Mouse (Mus musculus) midbrain, postnatal 0 days (tissue): ENCODE data around the gene Dnm3. TPM values are rescaled to one million over a fixed set of nuclear protein-coding genes. Genes with fewer than 3 reads are reported as not detected.

Experiments
- ATAC-seq: fragments of 200-750 bp; cut with Nextera tagmentation; 2 replicates; pipeline ENCODE4 v1.8.0; 2017; ENCODE audit warnings: moderate number of reproducible peaks, mild to moderate bottlenecking, moderate TSS enrichment, moderate library complexity; ENCODE audit not compliant: low FRiP score
- DNase-seq: peaks from one replicate; pipeline ENCODE4 v3.0.0-alpha.2; 2015; ENCODE audit warnings: low spot score
- H3K27ac ChIP-seq: fragments of 300-500 bp; sonication (generic); 2 replicates; pipeline ENCODE4 v1.5.1; 2014; ENCODE audit warnings: low read depth, mild to moderate bottlenecking, low read length, mixed read lengths
- H3K27me3 ChIP-seq: fragments of 300-500 bp; sonication (generic); 2 replicates; pipeline ENCODE4 v1.6.1; 2014; ENCODE audit warnings: low read length, control low read depth, mixed read lengths; ENCODE audit not compliant: insufficient read depth
- H3K36me3 ChIP-seq: fragments of 300-500 bp; sonication (generic); 2 replicates; pipeline ENCODE4 v1.6.1; 2014; ENCODE audit warnings: low read length, control low read depth, mixed read lengths; ENCODE audit not compliant: insufficient read depth
- H3K4me1 ChIP-seq: fragments of 300-500 bp; sonication (generic); 2 replicates; pipeline ENCODE4 v1.6.1; 2014; ENCODE audit warnings: mild to moderate bottlenecking, control low read depth, antibody characterized with exemption, low read length, mixed read lengths; ENCODE audit not compliant: insufficient read depth
- H3K4me2 ChIP-seq: fragments of 300-500 bp; sonication (generic); 2 replicates; pipeline ENCODE4 v1.6.1; 2014; ENCODE audit warnings: low read depth, mild to moderate bottlenecking, low read length, mixed read lengths; ENCODE audit not compliant: poor library complexity, severe bottlenecking
- H3K4me3 ChIP-seq: fragments of 300-500 bp; sonication (generic); 2 replicates; pipeline ENCODE4 v1.5.1; 2014; ENCODE audit warnings: low read depth, mild to moderate bottlenecking, low read length, moderate library complexity
- H3K9ac ChIP-seq: fragments of 300-500 bp; sonication (generic); replicated peaks from 2 replicates; pipeline ENCODE4 v1.6.1; 2014; ENCODE audit warnings: mild to moderate bottlenecking, low read length, moderate library complexity, mixed read lengths; ENCODE audit not compliant: poor library complexity, severe bottlenecking
- H3K9me3 ChIP-seq: fragments of 300-500 bp; sonication (generic); 2 replicates; pipeline ENCODE4 v1.6.1; 2016; ENCODE audit warnings: low read length, control low read depth
- CTCF ChIP-seq: IDR thresholded peaks from 2 replicates; pipeline ENCODE4 v1.5.1; 2016; ENCODE audit warnings: antibody characterized with exemption, mild to moderate bottlenecking
- WGBS: fragments of 180-500 bp; shearing (Covaris S2); extraction: QIAGEN DNeasy Blood & Tissue Kit; methylation state at CpG from one replicate; pipeline ENCODE4 v1.1.7; 2014; 5-methylcytosine and 5-hydroxymethylcytosine counted together
- polyA plus RNA-seq: library from polyadenylated mRNA; unstranded; fragments of >200 nt; fragmentation: Nextera tagmentation; extraction: Ambion mirVana; gene quantifications from 2 replicates; pipeline ENCODE4 v1.2.1, GENCODE M21; 2015
- total RNA-seq: library from RNA; depleted of rRNA; stranded (reverse); fragments of >200 nt; gene quantifications from 2 replicates; pipeline ENCODE4 v1.2.3, GENCODE M21; 2014

Gene Dnm3
- total and polyA plus RNA-seq, 2 experiments from 2014 or later: 67.0 to 88.5 TPM

DNA sequence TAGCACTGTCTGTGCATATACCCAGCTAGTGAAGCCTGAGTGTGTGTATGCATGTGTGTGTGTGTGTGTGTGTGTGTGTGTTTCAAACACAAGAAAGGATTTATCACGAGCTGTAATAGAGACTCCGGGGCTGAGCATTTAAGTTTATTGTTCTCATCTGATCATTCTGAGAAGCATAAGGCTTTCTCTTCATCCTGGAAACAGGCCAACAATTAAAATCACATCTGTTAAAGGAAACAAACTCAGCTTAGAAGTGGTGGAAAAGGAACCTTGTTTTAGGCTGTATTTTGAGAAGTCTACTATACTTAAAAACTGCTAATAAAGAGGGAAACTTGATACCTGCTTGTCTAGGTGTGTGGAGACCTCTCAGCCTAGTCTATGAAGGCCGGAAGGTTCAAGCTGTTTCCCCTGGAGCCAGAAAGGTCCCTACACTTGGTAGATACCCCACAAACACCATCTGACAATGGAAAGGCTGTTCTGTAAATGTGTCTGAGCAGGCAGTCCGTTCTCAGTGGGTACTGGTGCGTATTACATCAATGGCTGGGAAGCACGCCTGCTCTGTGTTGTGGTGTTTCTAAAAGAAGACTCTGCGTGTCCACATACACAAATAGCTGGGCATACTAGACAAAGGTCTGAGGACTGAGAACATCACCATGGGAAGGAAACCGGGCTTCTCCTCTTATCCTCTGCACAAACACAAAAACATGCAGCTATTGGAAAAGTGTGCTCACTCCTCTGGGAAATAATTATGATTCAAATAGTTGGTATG is 290.3 kb downstream of the Dnm3 start:
- no peaks in the 10 kb centered on the region for H3K27me3 ChIP-seq
- no peak overlapping the region for H3K27ac ChIP-seq
- TF ChIP-seq CTCF: no peak
- H3K4me2 ChIP-seq: no peak overlapping the region
- no peak overlapping the region for H3K9ac ChIP-seq
- no peaks in the 10 kb centered on the region for H3K4me1 ChIP-seq
- no peak for ATAC-seq
- peak; percentile 26 for DNase-seq
- 61% methylated on average over 8 of the region's 8 CpGs for WGBS
- no peaks in the 10 kb centered on the region for H3K9me3 ChIP-seq
- H3K4me3 ChIP-seq: no peak overlapping the region
- H3K36me3 ChIP-seq: no peaks in the 10 kb centered on the region

GRCm38 (mm10) chr1:162186470-162187351 is 291.1 kb downstream of the Dnm3 start:
- H3K27ac ChIP-seq: no peak overlapping the region
- ATAC-seq (no peak), DNase-seq (no peak)
- no peak overlapping the region for H3K9ac ChIP-seq
- H3K4me3 ChIP-seq: no peak overlapping the region
- TF ChIP-seq CTCF: no peak
- H3K9me3 ChIP-seq: no peaks in the 10 kb centered on the region
- 65% methylated on average over 7 of the region's 7 CpGs for WGBS
- H3K36me3 ChIP-seq: no peaks in the 10 kb centered on the region
- no peaks in the 10 kb centered on the region for H3K27me3 ChIP-seq
- no peaks in the 10 kb centered on the region for H3K4me1 ChIP-seq
- no peak overlapping the region for H3K4me2 ChIP-seq

DNA sequence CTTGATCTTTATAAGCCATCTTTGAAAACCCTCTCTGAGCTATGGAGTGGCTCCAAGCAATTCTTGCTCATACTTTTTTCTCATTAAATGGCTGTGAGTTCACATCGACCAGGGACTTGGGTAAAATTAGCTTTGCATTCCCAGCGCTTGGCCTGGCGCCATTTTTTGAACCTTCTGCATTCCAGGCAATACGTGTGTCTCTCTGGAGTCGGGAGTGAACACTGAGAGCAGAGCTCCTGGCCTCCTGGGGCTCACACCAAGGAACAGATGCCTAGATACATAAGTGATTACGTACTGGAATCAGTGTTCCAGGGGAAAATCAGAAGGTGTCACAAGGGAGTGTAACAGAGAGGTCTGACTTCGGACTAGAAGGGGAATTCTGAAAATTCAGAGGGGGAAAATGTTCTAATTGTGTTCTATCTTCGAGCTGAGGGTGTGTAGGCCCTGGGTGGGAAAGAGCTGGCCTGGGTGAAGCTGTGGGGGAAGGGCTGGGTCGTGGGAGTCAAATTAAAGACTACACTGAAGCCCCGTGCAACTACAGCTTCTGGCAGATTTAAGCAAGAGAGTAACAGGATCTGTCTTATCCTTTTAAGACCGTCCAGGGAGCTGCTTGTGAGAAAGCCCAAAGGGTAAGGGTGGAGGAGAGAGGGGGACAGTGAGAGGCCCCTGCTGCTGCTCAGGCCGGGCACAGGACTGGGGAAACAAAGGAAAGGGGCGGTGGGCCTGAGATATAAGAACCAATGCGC is 293.7 kb downstream of the Dnm3 start:
- no peak overlapping the region for H3K4me3 ChIP-seq
- DNase-seq (peak; percentile 54), ATAC-seq (no peak)
- H3K36me3 ChIP-seq: no peaks in the 10 kb centered on the region
- no peaks in the 10 kb centered on the region for H3K4me1 ChIP-seq
- H3K4me2 ChIP-seq: no peak overlapping the region
- H3K27me3 ChIP-seq: no peaks in the 10 kb centered on the region
- no peak for TF ChIP-seq CTCF
- WGBS: 38% methylated on average over 14 of the region's 14 CpGs
- no peak overlapping the region for H3K9ac ChIP-seq
- H3K9me3 ChIP-seq: no peaks in the 10 kb centered on the region
- H3K27ac ChIP-seq: no peak overlapping the region

DNA sequence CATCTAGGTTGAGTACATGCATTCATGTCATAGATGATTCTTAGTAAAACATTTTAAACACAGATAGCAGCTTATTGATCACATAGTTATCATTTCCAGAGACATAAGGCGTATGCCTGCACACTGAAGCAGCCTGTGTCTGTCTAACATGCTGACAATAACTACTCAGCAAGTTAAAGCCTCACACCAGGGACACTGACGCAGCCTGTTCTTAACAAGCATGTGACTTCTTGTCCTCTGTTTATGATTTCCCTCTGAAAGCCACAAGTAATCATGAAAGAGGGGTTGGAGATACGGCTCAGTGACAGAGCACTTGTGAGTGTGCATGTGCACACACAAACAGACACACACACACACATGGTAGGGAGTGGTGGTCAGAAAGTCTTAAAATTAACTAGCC is 294.4 kb downstream of the Dnm3 start:
- ATAC-seq (no peak), DNase-seq (no peak)
- no peak for TF ChIP-seq CTCF
- no peaks in the 10 kb centered on the region for H3K4me1 ChIP-seq
- no peak overlapping the region for H3K4me3 ChIP-seq
- H3K9ac ChIP-seq: no peak overlapping the region
- no peaks in the 10 kb centered on the region for H3K27me3 ChIP-seq
- 65% methylated on average over 3 of the region's 3 CpGs for WGBS
- no peaks in the 10 kb centered on the region for H3K36me3 ChIP-seq
- no peak overlapping the region for H3K27ac ChIP-seq
- no peak overlapping the region for H3K4me2 ChIP-seq
- H3K9me3 ChIP-seq: no peaks in the 10 kb centered on the region

DNA sequence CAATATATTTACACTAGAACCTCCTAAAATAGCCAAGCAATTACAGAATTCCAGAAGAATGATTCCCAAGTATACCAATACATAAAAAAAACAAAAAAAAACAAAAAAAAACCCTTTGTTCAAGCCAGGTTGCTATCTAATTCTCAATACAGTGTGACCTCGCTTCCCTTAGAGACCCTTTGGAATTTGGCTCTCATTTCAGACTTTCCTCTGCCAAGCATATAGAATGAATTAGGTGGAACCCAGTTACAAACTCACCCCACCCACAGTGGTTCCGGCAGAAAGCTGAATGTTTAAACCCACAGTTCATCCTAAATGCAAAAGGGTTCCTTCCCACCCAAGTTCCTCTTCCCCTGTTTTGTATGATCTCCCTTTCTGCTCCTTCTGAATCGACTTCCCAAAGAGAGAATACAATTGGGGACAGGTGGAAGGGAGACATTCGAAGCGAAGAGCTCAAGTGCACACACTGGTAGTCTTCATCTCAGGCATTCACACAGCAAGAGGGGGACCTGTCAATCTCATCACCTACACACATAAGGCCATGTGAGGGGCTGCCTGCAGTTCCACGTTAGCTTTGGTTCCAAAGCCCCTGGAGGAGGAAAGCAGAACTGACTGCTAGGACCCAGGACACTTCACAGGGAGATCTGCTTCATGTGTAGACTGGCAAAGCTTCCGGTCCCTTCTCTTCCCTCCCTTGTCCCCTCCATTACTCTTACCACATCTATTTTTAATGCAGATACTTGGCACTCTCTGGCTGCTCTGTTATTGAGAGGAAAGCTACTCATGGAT is 296.5 kb downstream of the Dnm3 start:
- ATAC-seq: no peak
- H3K9me3 ChIP-seq: no peaks in the 10 kb centered on the region
- DNase-seq: no peak
- H3K4me2 ChIP-seq: no peak overlapping the region
- 76% methylated on average over 7 of the region's 7 CpGs for WGBS
- H3K27me3 ChIP-seq: no peaks in the 10 kb centered on the region
- 0 out of 2 replicates have a peak, but pooled peaks have one; percentile 12 for TF ChIP-seq CTCF
- no peak overlapping the region for H3K9ac ChIP-seq
- H3K4me1 ChIP-seq: no peaks in the 10 kb centered on the region
- no peak overlapping the region for H3K4me3 ChIP-seq
- H3K36me3 ChIP-seq: no peaks in the 10 kb centered on the region
- no peak overlapping the region for H3K27ac ChIP-seq
